Mouse (Mus musculus) spleen, postnatal 4 days (tissue): ENCODE data around the gene Apip.

Experiments
- DNase-seq, 2 experiments: peaks; one replicate each; pipeline ENCODE4 v3.0.0; 2022; ENCODE audit warnings: low spot score in 2 of 2

Apip gene

DNA sequence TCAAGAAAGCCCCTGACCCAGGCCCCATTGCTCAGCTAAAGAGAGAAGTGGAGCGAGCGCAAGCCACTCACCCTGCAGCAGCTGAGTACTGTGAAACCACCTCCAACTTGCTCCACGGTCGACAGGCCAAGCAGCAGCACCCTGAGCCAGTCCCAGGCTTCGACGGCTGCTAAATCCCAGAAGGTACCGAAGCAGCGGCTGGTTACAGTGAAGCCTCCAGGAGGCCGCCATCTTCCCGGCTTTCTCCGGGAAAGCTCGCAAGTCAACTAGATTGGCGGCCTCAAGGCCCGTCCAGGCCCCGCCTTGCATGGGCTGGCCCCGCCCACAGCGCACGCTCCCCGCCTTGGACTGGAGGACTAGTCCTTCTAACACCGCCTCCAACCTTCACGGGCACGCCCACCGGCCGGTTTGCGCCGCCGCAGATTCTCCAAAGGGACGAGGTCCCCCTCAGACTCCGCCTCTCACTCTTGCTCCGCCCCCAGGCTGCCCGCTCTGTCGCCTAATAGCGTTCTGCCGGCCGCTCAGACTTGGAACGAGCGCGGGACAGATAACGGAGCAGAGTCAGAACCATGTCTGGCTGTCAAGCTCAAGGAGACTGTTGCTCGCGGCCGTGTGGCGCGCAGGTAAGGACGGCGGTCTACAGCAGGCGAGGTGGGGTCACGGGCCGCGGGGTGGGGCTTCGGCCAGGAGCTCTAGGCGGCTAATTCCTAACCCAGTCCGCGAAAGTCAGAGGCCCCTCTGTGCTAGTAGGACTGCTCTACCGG lies at the start of gene Apip, which contains the start of gene Pdhx:
Apip (plus strand) TSS at position 457 of the 764 bp plus-strand sequence.
Pdhx (minus strand) TSS at position 295 of the 764 bp plus-strand sequence.
- peak; percentile 100 for DNase-seq

DNA sequence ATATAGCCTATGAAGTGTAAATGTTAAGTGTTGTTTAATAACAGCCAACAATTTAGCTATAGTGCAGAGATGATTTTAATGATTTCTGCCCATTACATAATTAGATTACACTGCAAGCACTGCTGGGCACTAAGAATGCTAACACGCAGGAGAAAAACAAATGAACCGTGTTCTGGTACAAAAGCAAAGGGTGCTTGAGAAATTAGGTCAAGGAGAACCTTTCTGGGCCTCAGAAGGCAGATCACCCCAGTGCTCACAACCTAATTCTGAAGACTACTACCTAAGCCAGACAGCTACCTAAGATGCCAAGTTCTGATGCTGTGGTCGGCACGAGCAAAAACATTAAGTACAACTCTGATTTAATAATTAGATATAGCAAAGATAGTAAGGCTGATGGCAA lies 35.6 kb upstream of the Apip start:
- no peak for DNase-seq

GRCm38 (mm10) chr2:103040896-103041295 lies 32.6 kb upstream of the Apip start:
- no peak for DNase-seq

DNA sequence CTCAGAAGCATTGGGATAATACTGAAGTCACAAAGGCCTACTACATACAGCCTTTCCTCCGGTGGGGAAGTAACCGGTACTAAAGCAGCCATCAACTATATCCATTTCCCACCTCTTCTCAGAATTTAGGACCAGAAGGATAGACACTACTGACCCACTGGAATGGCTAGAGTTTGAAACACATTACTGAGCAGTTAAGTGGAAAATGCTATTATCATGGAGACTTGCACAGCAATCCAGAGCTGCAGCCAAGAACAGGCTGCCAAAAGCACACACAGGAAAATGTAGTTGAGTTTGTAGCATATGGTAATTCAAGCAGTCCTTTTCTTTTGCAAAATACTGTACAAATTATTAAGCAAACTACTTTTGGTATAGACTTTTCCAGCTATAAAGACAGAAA lies 28.2 kb upstream of the Apip start:
- no peak for DNase-seq

- DNase-seq, result no peak
Measured at GRCm38 (mm10) chr2:103051937-103052893, 21.3 kb upstream of the Apip start.

- no peak for DNase-seq
Measured at GRCm38 (mm10) chr2:103055820-103056219, 17.7 kb upstream of the Apip start.

DNA sequence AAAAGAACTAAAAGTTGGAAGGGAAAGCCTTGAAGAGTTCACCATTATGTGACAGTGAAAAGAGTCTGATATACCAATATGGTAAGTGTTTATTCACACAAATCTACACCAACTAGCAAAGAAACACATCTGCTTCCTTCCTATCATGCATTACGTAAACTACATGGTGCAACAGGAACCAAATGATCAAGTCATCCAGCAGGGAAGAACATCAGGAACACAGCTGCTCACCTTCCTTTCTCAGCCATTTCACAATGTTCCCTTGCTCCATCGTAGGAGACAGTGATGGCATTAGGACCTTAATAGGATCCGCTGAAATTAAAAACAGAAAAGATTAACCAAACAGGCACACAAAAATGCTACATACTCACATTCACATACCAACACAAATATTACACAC lies 15.2 kb upstream of the Apip start:
- DNase-seq, result no peak

- peak in 1 of 2 experiments; percentile 27 for DNase-seq
Measured at GRCm38 (mm10) chr2:103062865-103063264, 10.6 kb upstream of the Apip start.

DNA sequence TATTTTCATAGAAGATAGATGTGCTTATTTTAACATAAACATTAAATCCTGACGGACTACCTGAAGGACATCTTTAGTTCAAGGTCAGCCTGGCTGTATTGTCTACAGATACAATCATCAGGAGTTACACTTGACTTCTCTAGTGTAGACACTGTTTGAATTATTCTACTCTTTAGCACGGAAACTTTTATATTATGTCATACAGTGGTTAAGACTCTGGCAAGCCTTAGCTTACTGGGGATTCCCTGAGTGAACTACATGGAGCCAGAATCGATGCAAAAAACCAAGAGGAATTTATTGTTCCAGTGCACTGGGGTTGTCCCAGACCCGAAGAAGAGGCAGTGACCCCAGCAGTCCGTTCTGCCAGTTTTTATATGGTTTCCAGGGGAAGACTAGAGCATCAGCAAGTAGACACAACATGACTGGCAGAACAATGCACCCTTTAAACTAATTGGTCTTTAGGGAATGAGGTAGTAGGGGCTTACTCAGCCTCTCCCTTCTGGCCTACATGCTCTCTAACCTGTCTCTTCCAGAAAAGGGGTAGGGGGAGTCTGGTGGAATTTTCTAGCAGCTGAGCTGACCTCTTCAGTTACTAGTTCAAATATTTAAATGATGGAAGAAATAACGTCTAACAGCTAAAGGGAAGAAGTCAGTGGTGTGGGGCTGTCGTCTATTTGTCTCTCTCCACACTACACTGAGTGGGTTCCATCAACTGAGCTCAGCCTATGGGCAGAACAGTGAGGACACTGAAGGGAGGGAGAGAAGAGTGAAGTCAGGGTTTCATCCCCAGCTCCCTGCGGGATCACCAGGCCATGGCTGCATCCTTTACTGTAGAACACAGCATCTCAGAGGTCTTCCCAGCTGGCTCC lies 6.6 kb upstream of the Apip start:
- DNase-seq, result no peak

DNA sequence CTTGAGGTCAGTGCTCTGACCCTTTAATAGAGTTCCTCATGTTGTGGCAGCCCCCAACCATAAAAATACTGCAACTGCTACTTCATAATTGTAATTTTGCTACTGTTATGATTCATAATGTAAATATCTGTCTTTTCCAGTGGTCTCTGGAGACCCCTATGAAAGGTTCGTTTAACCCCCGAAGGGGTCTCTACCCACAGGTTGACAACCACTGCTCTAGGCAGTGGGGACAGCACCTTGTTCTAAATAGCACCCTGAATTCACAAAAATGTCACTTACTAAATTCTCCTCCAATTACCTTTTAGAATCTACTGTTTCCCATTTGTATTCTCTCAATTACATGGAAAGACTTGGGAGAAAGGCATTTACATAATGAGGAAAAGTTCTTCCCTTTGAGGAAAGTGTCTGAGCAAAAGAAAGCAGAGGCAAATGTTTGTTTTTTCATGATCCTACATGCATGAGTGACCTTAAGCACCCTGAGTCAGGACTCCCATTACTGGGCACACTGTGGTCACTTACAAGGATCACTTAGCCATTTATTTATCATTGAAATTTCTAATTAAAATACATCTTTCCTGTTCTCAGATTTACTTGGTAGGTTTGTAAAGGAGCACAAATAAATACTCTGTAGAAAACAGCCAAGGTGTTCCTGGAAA lies 5.8 kb upstream of the Apip start:
- DNase-seq, result no peak

- DNase-seq, result no peak
Measured at GRCm38 (mm10) chr2:103068602-103069001, 4.9 kb upstream of the Apip start.

DNA sequence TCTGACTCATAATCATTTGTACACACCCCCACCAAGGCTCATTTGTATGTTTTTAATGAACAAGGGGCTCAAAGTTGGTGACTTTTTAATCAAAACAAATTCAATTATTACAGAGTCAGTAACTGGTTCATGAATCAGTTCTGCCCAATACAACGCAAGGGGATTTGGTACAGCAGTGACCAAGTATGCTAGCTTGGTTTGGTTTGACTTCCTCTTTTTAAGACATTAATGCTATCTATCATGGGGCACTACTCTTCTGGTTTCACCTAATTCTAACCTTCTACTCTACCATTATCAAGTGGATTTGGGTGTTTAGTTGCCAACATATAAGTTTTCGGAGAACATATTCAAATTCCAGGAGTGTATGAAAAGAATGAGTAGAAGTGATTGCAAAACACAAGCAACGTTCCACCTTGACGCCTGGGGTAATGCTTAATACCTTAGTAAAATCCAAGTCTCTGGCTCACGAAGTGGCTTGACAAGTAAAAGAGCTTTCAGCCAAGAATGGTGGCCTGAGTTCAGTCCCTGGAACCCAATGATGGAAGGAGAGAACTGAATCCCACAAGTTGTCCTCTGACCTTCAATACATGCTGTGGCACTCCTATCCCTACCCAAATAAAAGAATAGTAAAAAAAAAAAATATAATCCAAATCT lies 3.6 kb upstream of the Apip start:
- no peak for DNase-seq

- no peak for DNase-seq
Measured at GRCm38 (mm10) chr2:103070586-103070985, 2.9 kb upstream of the Apip start.

- no peak for DNase-seq
Measured at GRCm38 (mm10) chr2:103081117-103081516, 7.6 kb downstream of the Apip start.

GRCm38 (mm10) chr2:103081706-103082105 lies 8.2 kb downstream of the Apip start:
- no peak for DNase-seq

- no peak for DNase-seq
Measured at GRCm38 (mm10) chr2:103082853-103083252, 9.4 kb downstream of the Apip start.

DNA sequence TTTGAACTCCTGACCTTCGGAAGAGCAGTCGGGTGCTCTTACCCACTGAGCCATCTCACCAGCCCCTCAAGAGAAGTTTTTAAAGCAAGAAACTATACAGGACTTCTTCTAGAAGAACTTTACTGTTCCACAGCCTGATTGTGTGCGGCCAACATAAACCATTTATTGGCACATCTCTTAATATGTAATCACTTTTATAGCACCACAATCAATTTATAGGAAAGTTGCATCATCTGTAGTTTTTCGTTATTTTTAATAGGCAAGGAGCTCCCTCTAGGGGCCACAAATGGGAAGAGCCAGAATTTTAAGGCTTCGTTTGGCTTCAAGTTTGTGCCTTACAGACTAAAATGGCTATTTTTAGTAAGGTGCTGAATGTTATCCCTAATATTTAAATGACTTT lies 11.0 kb downstream of the Apip start:
- no peak for DNase-seq

- DNase-seq, result no peak
Measured at GRCm38 (mm10) chr2:103085633-103086032, 12.2 kb downstream of the Apip start.

DNA sequence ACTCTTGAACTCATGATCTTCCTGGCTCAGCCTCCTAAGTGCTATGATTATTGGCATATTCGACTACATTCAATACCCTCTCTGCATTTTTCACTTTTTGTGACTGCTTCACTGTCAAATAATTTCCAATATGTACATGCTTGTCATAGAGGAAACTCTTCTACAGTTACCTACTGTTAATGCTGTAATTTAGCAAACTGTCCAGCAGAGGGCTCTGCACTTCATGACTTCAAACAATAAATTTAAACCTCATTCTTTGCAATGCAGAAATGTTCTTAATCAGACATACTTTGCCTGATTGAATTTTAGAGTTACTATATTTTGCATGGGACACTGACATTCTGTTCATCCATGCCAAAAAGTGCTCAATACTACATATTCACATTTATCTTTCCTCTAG lies 13.0 kb downstream of the Apip start:
- DNase-seq, result no peak

DNA sequence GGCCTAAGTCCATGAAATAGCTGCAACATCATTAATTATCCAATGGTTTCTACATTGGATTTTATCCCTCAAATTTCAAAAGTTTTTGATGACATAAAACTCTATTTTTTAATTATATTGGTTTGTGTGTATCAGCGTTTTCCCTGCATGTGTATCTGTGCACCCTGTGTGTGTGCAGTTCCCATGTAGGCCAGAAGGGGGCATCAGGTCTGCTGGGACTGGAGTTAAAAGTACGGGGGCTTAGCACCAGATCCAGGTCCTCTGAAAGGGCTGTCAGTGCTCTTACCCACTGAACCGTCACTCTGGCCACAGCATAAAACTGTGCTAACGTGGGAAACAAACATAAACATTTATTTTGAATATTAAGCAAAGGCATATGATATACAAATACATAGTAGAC lies 14.6 kb downstream of the Apip start:
- DNase-seq, result no peak

DNA sequence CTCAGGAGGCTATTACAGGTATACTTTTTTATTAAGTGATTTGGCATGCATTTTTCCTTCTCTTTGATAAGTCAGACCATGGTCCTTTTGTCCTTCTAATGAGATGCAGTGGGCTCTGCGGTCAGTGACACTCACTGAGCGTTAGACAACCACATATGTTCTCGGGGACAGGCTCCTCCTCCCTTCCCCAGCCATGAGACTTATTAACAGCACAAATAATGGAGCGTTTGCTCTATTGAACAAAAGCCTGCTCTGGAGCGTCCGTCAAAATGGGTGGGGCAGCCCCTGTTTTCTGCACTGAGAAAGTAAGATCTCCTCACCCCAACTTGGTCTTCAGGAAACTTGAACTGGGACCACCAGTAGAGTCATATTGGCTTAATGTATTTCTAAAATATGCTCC lies 16.0 kb downstream of the Apip start:
- DNase-seq, result no peak
